Mouse (Mus musculus): Measurements from ENCODE around the gene Rps24.

DNA sequence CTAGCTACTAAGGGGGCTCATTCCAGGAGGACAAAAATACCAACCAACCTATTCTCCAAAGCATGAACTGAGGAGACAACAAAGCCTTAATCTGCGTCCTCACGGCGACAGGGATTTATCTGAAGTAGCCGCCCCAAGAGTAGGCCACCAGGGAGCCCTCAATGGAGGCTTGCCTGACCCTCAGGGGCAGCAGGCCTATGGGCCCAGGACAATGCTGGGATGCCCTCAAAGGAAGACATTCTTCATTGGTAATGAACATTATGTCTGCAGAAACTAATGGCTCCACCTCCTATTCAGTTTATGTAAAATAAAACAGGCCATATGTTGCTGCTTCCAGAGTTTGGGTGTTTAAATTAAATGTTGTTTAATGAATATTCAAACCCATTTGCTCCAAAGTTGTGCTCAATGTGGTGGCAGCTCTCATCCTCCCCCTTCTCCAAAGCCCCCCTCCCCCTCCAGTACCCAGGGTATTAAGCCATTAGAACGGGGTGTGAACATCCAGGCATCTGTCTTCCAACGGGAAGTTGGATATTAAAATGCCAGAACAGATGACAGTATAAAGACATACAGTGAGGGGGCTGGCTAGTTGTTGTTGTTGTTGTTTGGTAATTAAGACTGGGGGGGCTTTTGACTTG, 25.7 kb downstream of the Rps24 start:
- TF ChIP-seq POLR2A (IDR thresholded peaks at IDR 0.05; ENCODE audit: insufficient read depth, low read length), result no peak
- TF ChIP-seq CTCF (IDR thresholded peaks at IDR 0.05; ENCODE audit: low read depth, low read length), result no peak
- no peak for TF ChIP-seq EP300 (IDR thresholded peaks at IDR 0.05; ENCODE audit: insufficient read depth, low read depth, low read length)

Data from ES-Bruce4 (cell line).